Mouse (Mus musculus) macrophage (primary cell): ENCODE data around the gene Hoxa1. TPM values are rescaled to one million over a fixed set of nuclear protein-coding genes. Genes with fewer than 3 reads are reported as not detected.

Source experiments
- H3K27ac ChIP-seq: fragments of 350-480 bp; formaldehyde crosslinking; 2 replicates; pipeline ENCODE4 v1.9.0; 2021
- H3K36me3 ChIP-seq: fragments of 350-480 bp; formaldehyde crosslinking; 2 replicates; pipeline ENCODE4 v1.9.0; 2021; ENCODE audit errors: inconsistent target
- H3K4me3 ChIP-seq: fragments of 350-480 bp; formaldehyde crosslinking; 2 replicates; pipeline ENCODE4 v1.9.0; 2021; ENCODE audit errors: inconsistent target
- H3K79me2 ChIP-seq: fragments of 350-480 bp; formaldehyde crosslinking; 2 replicates; pipeline ENCODE4 v1.9.0; 2021; ENCODE audit errors: inconsistent target
- WGBS: methylation state at CpG from one replicate; pipeline ENCODE4 v1.1.7; 2026; ENCODE audit warnings: inconsistent platforms; ENCODE audit not compliant: missing documents; 5-methylcytosine and 5-hydroxymethylcytosine counted together
- polyA plus RNA-seq: library from polyadenylated mRNA; stranded (reverse); fragments of 250-400 nt; gene quantifications from 3 replicates; pipeline ENCODE4 v1.2.4, GENCODE M21; 2018; ENCODE audit warnings: inconsistent platforms

Gene Hoxa1
- polyA plus RNA-seq, 1 experiment from 2014 or later = 0.52 TPM

- WGBS = 100% methylated on average over 2 of the region's 2 CpGs
- H3K27ac ChIP-seq = no peak overlapping the region
- no peaks in the 10 kb centered on the region for H3K79me2 ChIP-seq
- H3K36me3 ChIP-seq = no peaks in the 10 kb centered on the region
- no peak overlapping the region for H3K4me3 ChIP-seq
Observed at GRCm38 (mm10) chr6:52182030-52182429, 23.9 kb upstream of the Hoxa1 start.

DNA sequence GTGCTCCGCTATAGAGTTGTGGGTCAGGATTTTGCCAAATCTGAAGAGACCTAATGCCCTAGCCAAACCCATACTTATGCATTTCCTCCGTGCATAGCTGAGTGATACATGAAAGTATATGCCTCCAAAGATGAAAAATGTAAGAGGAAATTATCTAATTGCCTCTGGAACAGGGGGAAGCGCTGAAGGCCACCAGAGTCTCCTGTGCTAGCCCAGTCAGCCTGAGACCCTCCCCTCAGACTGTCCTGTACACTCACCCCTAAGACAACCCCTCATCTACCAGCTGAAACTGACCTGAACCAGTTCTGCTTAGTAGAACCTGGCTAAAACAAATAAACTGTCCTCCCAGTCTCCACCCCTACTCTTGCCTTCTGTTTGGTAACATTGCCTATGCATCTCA is 22.6 kb upstream of the Hoxa1 start:
- Histone ChIP-seq H3K4me3 (no peak overlapping the region), H3K36me3 (no peaks in the 10 kb centered on the region), H3K79me2 (no peaks in the 10 kb centered on the region), H3K27ac (no peak overlapping the region)
- 100% methylated on average over 3 of the region's 3 CpGs for WGBS

DNA sequence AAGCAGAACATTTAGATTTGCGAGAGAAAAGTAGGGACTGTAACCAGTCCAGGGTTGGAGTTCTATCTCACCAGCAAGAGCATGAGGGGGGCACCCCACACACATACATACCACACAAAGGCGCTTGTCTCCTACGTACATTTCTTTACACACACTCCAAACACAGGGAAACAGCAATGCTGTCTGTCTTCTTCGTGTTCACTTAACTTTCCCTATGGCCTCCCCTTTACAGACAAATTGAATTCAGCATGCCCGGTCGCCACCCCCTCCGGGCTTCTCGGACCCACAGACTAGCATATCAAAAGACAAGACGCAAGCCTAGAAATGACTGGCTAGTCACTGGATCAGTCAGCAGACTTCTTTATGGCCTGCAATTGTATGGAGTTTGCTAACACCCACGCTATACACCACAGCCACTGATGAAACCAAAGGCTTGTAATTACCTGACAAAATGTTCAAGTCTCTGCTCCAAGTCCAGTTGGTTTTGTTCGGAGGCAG is 22.1 kb upstream of the Hoxa1 start:
- H3K79me2 ChIP-seq = no peaks in the 10 kb centered on the region
- H3K36me3 ChIP-seq = no peaks in the 10 kb centered on the region
- H3K4me3 ChIP-seq = no peak overlapping the region
- H3K27ac ChIP-seq = no peak overlapping the region
- 96% methylated on average over 11 of the region's 11 CpGs for WGBS

GRCm38 (mm10) chr6:52179690-52180089 is 21.6 kb upstream of the Hoxa1 start:
- 93% methylated on average over 8 of the region's 10 CpGs for WGBS
- no peak overlapping the region for H3K4me3 ChIP-seq
- H3K36me3 ChIP-seq = no peaks in the 10 kb centered on the region
- H3K79me2 ChIP-seq = no peaks in the 10 kb centered on the region
- H3K27ac ChIP-seq = no peak overlapping the region

- Histone ChIP-seq H3K27ac (no peak overlapping the region), H3K79me2 (no peaks in the 10 kb centered on the region)
- 100% methylated on average over 4 of the region's 4 CpGs for WGBS
Observed at GRCm38 (mm10) chr6:52178918-52179665, 21.0 kb upstream of the Hoxa1 start.

DNA sequence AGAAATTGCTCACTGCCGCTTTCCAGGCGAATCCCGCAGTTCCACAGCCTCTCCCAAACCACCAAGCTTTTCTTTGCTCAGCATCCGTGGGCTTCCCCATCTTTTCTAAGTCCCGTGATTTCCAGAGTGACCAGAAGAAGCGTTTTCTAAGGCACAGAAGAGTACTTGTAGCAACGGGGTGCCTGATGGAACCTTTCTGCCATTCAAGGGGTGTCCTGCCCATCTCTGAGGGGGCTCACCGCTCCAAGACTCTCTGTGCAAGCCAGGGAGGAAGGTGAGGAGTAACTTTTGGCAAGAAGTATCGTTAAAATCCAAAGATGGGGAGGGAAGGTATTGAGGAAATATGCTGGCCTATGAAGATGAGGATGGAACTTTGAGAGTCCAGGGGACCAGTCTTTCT is 19.7 kb upstream of the Hoxa1 start:
- Histone ChIP-seq H3K27ac (no peak overlapping the region), H3K4me3 (no peak overlapping the region), H3K79me2 (no peaks in the 10 kb centered on the region), H3K36me3 (no peaks in the 10 kb centered on the region)
- WGBS = 96% methylated on average over 9 of the region's 9 CpGs

More at GRCm38 (mm10) chr6:52178918-52179665, 21.0 kb upstream of the Hoxa1 start:
- Histone ChIP-seq H3K4me3 (no peak overlapping the region), H3K36me3 (no peaks in the 10 kb centered on the region)

DNA sequence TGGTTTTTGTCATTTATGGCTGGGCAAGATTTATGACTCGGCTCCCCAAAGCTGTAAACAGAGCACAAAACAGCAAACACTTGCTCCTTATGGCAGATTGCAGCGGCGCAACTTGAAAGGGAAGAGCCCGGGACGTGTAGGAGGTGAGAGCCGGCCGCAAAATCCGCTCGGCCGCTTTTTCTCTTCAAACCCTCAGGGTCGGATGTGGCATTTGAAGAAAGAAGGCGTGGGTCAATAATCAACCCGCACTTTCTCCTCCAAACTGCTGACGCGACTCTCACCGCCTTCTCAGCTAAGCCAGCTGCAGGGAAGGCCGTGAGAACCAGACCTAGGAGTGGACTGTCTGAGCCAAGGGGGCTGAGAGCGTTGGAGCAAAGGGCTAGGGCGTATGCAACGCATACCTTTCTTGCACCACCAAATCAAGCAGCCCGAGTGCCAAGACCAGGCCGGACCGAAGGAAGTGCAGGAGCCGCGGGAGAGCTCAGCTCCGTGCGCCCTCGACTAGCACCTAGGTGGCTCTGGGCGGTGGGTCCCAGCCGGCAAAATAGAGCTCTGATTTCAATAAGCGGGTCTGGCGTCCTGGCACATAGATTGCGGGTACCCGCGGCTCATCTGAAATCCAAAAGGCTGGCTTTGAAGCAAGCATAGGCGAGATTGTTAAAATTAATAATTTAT is 19.1 kb upstream of the Hoxa1 start, which contains the start of gene 5730596B20Rik:
5730596B20Rik (plus strand) TSS at position 438 of the 675 bp plus-strand sequence.
- no peaks in the 10 kb centered on the region for H3K36me3 ChIP-seq
- 87% methylated on average over 36 of the region's 36 CpGs for WGBS
- no peak within 1 kb of the TSS for H3K27ac ChIP-seq
- H3K79me2 ChIP-seq = no peaks in the 10 kb centered on the region
- no peak within 1 kb of the TSS for H3K4me3 ChIP-seq

GRCm38 (mm10) chr6:52176391-52176790 is 18.3 kb upstream of the Hoxa1 start:
- Histone ChIP-seq H3K4me3 (no peak overlapping the region), H3K27ac (no peak overlapping the region), H3K36me3 (no peaks in the 10 kb centered on the region), H3K79me2 (no peaks in the 10 kb centered on the region)
- 95% methylated on average over 6 of the region's 6 CpGs for WGBS

DNA sequence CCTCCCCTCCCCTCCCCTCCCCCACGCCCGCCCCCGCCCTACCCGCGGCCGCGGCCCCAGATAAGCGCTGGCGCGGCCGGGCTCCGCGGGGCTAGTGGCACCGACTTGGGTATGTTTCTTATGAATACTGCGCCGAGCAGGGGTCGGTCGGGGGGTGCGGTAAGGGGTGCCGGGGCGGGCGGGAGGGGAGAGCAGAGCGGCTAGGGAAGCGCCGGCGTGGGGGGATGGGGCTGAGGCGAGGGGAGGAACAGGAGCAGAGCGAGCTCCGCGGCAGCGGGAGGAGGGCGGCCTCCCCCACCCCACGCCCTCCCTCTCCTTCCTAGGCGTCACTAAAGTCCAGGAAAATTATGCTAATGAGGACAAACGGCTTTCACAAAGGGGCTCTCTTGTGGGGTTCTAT is 17.7 kb upstream of the Hoxa1 start:
- Histone ChIP-seq H3K4me3 (no peak overlapping the region), H3K27ac (no peak overlapping the region), H3K79me2 (no peaks in the 10 kb centered on the region), H3K36me3 (no peaks in the 10 kb centered on the region)
- 39% methylated on average over 19 of the region's 35 CpGs for WGBS

DNA sequence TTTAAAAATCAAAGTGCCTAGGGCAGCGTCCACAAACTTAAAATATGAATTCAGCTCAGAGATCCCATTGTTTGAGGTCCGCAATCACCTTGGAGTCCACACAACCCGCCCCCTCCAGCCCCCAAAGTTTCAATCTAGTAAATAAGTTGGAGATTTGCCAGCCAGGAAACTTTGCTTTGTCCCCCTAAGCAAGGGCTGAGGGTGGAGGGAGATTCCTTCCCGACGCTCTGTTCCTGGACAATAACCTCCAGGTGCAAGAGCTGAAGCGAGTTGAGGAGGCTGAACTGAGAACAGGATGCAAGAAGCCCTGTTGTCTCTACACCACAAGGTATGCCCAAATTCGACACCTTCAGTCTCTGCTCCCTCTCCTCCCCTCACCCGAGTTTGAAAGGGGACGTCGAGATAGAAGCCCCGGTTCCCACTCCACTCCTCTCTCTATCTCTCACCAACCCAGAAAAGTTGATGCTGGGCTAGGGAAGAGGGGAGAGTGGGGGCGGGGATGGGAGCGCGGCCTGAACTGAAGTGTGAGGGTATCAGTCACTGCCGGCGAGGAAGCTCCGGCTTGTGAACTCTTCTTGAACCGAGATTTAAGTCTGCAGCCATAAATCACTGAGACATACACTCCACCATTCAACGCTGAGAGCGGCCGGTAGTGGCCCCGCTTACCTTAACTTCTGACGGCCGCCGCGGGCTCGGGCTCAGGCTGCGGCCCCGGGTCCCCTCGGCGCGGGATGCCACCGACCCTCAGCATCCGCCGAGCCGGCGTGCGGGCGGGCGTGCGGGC is 17.0 kb upstream of the Hoxa1 start:
- Histone ChIP-seq H3K4me3 (no peak overlapping the region), H3K27ac (no peak overlapping the region), H3K36me3 (no peaks in the 10 kb centered on the region), H3K79me2 (no peaks in the 10 kb centered on the region)
- WGBS = 67% methylated on average over 32 of the region's 41 CpGs

GRCm38 (mm10) chr6:52173648-52174047 is 15.5 kb upstream of the Hoxa1 start:
- H3K4me3 ChIP-seq = no peak overlapping the region
- no peaks in the 10 kb centered on the region for H3K79me2 ChIP-seq
- H3K36me3 ChIP-seq = no peaks in the 10 kb centered on the region
- 86% methylated on average over 2 of the region's 4 CpGs for WGBS
- H3K27ac ChIP-seq = no peak overlapping the region

DNA sequence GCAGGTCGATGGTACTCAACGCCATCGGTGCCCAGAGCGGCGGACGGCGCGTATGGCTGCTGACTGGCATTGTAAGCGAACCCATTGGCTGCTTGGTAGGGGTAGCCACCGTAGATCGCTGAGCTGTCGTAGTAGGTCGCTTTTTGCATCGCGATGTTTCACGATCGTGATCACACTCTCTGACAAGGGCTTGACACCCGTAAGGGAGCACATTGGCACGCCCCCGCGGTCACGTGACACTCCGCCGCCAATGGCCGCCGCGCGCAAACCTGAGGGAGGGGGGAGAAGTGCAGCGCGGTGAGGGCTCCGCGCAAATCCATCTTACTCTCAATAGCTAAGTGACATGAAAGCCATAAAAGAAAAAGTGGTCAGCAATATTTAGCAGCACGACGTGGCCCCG is 14.4 kb upstream of the Hoxa1 start:
- Histone ChIP-seq H3K79me2 (no peaks in the 10 kb centered on the region), H3K4me3 (no peak overlapping the region), H3K36me3 (no peaks in the 10 kb centered on the region), H3K27ac (no peak overlapping the region)
- 94% methylated on average over 29 of the region's 35 CpGs for WGBS

- no peaks in the 10 kb centered on the region for H3K79me2 ChIP-seq
- no peak overlapping the region for H3K4me3 ChIP-seq
- H3K36me3 ChIP-seq = no peaks in the 10 kb centered on the region
- 92% methylated on average over 7 of the region's 7 CpGs for WGBS
- H3K27ac ChIP-seq = no peak overlapping the region
Observed at GRCm38 (mm10) chr6:52171938-52172337, 13.8 kb upstream of the Hoxa1 start.

- WGBS = 98% methylated on average over 4 of the region's 4 CpGs
- Histone ChIP-seq H3K79me2 (no peaks in the 10 kb centered on the region), H3K36me3 (no peaks in the 10 kb centered on the region), H3K4me3 (no peak overlapping the region), H3K27ac (no peak overlapping the region)
Observed at GRCm38 (mm10) chr6:52171331-52171730, 13.2 kb upstream of the Hoxa1 start.

GRCm38 (mm10) chr6:52170898-52171223 is 12.7 kb upstream of the Hoxa1 start:
- Histone ChIP-seq H3K36me3 (no peaks in the 10 kb centered on the region), H3K4me3 (no peak overlapping the region), H3K79me2 (no peaks in the 10 kb centered on the region), H3K27ac (no peak overlapping the region)
- WGBS = 74% methylated on average over 5 of the region's 5 CpGs
